Mouse (Mus musculus): ENCODE measurements around the gene Topbp1. TPM values are rescaled to one million over a fixed set of nuclear protein-coding genes. Genes with fewer than 3 reads are reported as not detected.
A peak's percentile ranks its signal among the peaks of the same experiment; 100 is the strongest.
"Not testable (repeated sequence)": the region's sequence is repeated elsewhere in the genome, so short reads cannot be mapped to it uniquely, and the experiment has no call there.

Topbp1 gene
- total RNA-seq, 2 experiments from 2014 or later: 26.1 to 29.5 TPM

GRCm38 (mm10) chr9:103347996-103348490 is 43.0 kb downstream of the Topbp1 start:
- no peak for DNase-seq (ENCODE audit: low spot score in 2 of 2)

DNA sequence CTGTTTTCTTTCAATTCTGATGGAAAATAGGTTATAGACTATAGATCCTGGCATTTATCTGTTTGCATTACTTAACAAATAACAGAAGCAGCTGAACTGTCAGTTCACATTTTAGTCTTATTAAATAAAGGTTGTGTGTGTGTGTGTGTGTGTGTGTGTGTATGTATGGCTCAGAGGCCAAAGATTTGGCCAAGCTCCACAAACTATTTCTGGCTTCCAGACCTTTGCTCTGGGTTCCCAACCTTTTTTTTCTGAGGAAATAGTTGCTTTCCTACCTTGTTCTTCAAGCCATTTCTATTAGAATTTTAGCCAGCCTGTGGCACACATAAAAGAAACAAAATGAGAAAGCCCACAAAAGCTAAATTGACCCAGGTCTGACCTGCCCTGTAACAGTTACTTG is 43.8 kb downstream of the Topbp1 start:
- DNase-seq (ENCODE audit: low spot score in 2 of 2): no peak

DNA sequence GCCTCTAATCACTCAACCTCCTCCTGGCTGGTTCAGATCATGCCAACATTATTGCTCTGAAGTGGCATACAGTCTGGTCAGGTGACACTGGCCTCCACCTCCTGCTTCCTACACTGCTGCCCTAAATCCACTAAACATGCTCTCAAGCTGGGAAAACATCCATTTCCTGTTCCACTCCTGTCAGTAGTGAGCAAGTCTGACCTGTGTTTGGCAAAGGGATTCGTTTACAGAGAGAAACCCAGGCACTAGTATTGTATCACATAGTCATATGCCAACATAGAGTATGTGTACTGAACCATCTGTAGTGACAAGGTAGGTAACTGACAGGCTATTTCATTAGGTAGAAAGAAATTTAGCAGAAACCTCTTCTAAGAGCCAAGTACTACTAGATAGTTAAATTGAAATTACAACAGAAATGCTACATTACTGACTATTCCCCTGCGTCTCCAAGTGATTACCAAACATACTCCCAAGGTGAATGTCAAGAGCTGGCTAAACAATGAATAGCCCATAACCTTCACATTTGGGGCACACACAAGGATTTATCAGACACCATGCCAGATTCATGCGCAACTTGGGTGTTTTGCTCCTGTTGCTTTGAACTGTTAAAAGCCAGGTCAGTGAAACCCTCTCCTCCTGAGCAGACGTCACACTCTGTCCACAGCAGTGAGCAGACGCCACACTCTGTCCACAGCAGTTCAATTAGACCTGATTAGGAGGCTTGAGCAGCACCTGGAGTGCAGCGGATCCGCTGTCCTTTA is 48.7 kb downstream of the Topbp1 start:
- DNase-seq (ENCODE audit: low spot score in 2 of 2): not testable (repeated sequence)

DNA sequence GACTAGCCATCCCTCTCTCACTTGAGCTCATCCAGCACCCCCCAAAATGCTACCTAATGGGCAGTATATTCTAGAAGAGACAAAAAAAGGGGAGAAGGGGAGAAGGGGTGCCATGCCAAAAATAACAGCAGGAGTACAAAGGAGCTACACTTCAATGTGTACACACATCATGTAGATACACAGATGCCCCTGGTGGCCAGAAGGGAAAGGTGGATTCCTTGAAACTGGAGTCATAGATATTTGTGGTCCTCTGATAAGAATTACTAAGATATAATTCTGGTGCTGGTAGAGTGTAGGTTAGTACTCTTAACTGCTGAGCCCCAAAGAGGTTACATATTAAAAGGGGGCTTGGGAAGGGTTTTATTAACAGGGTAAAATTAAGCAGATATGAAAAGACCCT is 52.9 kb downstream of the Topbp1 start:
- no peak for DNase-seq (ENCODE audit: low spot score in 2 of 2)

DNA sequence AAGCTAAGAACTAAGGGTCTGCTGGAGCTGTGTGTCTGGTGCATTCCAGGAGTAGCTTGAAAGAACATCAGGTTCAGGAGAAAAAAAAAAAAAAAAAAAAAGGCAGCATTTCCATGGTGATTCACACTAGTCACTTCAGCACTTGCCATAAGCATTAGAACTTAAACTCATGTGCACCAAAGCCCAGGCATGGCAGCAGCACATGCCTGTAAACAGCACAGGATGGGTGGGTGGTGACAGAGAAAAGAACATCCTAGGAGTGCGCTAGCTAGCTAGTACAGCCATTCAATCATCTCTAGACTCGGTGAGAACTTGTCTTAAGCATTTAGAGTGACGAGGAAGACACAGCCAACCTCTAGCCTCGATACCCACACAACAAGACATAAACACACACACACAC is 53.5 kb downstream of the Topbp1 start:
- DNase-seq (ENCODE audit: low spot score in 2 of 2): no peak

- DNase-seq (ENCODE audit: low spot score in 2 of 2): no peak
Observed at GRCm38 (mm10) chr9:103360642-103361041, 55.6 kb downstream of the Topbp1 start.

- no peak for DNase-seq (ENCODE audit: low spot score in 2 of 2)
Observed at GRCm38 (mm10) chr9:103363088-103363487, 58.1 kb downstream of the Topbp1 start.

DNA sequence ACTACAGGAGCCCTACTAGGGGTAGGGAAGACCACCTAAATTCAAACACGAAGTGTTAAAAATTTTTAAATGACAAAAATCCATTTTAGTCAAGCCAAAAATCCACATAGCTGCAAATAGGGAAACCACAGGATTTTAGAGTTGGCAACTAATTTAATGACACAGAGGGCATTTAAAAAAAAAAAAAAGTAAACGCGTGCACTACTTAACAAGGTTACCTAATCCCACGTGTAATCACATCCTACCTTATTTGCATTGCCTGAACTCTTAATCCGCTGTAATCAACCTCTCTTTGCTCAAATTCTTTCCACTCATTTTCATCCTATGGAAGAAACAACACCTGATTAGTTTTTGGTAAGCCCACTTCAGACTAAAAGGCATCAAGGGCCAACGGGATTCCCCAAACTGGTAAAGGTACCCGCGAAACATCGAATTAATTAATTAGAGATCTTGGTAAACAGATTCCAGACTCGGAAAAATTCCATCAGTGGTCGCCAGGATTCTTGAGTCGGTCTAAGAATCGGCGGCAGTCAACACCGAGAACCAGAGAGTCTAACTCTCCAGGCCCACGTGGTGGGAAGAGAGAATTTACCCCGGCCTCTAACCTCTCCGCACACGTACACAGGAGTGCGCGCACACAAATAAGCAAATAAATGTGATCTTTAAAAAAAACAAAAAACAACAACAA is 58.9 kb downstream of the Topbp1 start:
- DNase-seq (ENCODE audit: low spot score in 2 of 2): peak in 1 of 2 experiments; percentile 31

DNA sequence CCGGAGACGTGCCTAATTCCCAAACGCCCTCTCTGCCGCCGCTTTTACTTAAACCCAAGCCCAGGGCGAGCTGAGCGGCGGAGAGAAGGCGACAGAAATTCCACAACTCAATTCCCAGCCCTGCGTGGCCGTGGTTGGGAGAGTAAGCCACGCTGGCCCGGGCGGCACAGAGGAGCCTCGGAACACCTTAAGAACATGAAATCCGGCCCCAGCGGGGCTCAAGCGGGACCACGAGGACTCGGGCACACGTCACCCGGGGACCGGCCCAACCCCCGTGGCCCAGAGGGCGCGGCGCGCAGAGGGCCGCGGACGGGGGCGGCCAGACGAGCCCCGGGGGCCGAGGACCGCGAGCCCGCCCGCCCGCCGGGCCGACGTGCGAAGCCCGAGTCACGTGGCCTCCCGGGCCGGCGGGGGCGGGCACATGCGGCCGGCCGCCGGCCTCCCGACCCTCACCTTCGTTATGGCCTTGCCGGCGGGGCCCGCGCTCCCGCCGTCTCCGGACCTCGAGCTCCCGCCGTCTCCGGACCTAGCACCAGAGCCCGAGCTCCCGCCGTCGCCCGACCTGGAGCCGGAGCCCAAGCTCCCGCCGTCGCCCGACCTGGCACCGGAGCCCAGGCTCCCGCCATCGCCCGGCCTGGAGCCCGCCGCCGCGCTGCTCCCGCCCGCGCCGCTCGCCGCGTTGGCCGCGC is 59.7 kb downstream of the Topbp1 start:
- peak in 1 of 2 experiments; percentile 45 for DNase-seq (ENCODE audit: low spot score in 2 of 2)

- peak; percentile 98 for DNase-seq (ENCODE audit: low spot score in 2 of 2)
Observed at GRCm38 (mm10) chr9:103365290-103366247, 60.6 kb downstream of the Topbp1 start, which contains the start of gene Cdv3. Gene Cdv3 (minus strand): TSS chr9:103365840.

DNA sequence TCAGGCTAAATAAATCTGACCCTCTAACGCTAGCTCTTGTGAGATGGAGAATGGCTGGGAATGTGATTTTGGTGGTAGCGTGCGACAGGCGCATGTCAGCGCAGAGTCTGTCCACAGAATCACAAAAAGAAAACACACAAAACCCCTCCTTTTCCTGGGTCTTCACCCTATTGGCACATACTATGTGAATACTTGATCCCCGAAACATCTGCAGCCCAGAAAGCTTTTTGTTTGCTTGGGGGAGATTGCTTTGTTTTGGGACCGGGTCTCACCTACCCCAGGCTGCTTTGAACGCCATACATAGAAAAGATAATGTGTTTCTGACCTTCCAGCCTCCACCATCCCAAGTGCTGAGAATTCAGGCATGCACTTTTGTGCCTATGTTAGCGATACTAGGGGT is 61.3 kb downstream of the Topbp1 start:
- DNase-seq (ENCODE audit: low spot score in 2 of 2): no peak

DNA sequence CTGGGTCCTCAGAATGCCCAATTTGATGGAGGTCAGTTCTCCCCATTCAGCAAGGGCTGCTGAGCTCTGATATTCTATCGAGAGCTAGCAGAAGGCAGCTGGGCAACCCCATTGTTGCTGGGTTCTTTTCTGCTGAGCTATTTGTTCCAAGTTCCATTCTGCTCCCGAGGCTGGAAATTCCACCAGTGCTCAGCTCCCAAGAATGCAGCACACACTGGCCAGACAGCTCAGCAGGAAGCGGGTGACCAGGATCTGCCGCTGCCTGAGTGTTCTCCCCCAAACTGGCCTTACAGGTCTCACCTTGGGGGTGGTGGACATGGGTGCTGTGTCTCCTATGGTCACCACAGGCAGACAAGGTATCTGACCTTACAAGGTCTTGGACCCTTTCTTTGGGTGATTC is 64.9 kb downstream of the Topbp1 start:
- no peak for DNase-seq (ENCODE audit: low spot score in 2 of 2)

GRCm38 (mm10) chr9:103372271-103373010 is 67.4 kb downstream of the Topbp1 start:
- DNase-seq (ENCODE audit: low spot score in 2 of 2): no peak

DNA sequence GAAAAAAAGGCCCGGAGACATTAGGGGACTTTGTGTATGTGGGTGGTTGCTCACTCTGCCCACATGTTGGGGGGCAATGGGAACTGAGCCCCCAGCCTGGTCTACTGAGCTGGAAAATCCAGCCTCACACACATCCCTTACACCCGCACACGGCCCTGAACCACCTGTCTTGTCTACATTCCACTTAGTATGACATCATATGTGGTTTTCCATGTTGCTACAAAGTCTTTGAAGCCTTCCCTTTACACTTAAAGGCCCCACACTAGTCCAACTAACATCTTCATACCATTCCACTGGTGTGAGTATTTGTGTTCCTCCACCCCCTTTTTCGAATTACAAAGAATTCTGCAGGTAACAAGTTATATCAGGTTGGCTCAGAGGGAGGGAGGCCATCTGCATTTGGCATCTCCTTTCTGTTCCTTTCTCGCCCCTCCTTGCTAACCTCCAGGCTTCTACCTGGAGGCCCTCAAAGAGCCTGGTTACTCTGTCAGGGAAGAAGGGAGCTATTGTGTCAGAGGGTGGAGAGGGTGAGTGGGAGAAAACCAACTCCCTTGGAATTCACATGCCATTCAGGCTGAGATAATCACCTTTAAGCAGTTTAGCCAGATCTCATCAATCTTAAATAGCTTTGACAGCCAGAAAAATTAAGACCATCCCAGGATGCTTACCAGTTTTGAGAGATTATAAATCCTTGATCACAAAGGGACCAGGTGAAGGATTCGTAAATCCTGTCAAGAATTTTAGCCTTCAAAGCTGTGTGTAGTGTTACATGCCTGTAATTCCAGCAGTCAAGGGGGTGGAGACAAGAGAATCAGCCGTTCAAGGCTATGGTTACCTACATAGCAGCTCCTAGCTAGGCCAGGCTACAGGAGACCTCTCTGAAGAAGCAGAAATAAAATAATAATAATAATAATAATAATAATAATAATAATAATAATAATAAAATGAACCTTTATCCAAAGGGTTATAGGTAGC is 71.6 kb downstream of the Topbp1 start:
- no peak for DNase-seq (ENCODE audit: low spot score in 2 of 2)

DNA sequence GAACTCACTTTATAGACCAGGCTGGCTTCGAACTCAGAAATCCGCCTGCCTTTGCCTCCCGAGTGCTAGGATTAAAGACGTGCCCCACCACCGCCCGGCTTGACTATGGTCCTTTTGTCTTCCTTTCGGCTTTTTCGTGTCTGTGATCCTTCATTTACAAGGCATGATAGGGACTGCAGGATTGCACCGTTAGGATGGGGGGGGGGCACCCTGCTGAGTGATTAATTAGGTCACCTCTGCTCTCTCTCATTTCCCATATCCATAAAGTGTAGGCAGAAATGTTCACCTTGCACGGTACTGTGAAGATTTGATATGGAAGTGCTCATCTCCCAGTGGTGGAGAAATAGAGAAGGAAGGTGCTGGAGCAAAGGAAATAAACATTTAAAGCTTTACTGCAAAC is 73.7 kb downstream of the Topbp1 start:
- DNase-seq (ENCODE audit: low spot score in 2 of 2): no peak

- no peak for DNase-seq (ENCODE audit: low spot score in 2 of 2)
Observed at GRCm38 (mm10) chr9:103379199-103379598, 74.2 kb downstream of the Topbp1 start.

DNA sequence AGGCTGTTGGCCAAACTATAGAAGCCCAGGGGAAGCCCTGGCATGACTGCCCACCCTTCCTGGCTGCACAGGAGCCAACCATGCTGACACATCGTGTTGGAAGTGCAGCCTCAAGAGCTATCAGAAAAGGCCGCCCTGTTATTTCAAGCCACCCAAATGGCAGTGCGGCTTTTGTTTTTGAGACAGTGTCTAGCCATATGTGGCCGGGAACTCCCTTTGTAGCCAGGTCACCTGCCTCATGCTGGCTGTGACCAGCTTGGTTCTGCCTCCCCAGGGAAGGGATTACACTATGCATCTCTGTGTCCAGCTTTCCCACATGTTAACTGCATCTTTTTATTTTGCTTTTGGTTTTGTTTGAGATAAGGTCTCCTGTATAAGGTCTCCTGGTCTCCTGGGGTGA is 75.6 kb downstream of the Topbp1 start:
- DNase-seq (ENCODE audit: low spot score in 2 of 2): no peak

DNA sequence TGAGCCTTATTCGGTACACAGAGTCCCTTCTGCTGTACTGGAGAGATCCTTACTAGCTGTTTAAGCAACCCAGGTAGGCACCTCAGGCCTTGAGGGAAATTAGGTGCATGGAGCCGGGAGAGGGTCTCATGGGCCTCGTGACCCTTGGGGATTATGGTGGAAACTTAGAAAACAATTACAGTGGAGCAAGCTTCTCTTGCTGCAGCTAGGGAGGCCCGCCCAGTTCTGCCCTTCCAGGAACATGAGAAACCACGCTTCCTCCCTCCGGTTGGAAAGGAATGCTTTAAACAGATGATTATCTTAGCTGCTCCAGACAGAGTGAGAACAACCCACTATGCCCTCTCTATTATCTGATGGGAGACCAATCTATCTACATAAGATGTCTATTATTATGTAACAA is 78.0 kb downstream of the Topbp1 start:
- DNase-seq (ENCODE audit: low spot score in 2 of 2): no peak

DNA sequence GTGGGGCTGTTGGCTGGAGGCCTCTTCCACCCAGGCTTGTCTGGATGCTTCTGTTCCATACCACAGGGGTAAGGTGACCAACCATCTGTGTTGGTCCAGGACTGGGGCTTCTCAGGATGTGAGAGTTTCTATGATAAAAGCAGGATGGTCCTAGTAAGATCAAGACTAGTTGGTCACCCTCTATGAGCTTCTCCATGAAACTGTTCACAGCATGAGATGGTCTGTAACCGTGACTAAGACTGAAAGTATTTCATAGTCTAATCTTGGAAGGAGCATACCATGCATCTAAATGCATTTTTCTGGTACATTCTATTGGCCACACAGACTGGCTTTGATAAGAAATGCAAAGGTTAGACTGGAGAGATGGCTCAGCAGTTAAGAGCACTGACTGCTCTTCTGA is 78.6 kb downstream of the Topbp1 start:
- no peak for DNase-seq (ENCODE audit: low spot score in 2 of 2)

Measured in layer of hippocampus, postnatal 10 days (tissue).